Mouse (Mus musculus): Measurements from ENCODE around the gene Borcs7. TPM values are rescaled to one million over a fixed set of nuclear protein-coding genes. Genes with fewer than 3 reads are reported as not detected.
A peak's percentile ranks its signal among the peaks of the same experiment; 100 is the strongest.

The Borcs7 gene
- polyA plus RNA-seq (2015; fragmentation: Nextera tagmentation; extraction: Ambion mirVana), result 14.3 and 16.5 TPM in 2 replicates

- Histone ChIP-seq H3K4me1 (peaks cover 10% of the 10 kb centered on the region), H3K9me3 (replicated peaks) (no peaks in the 10 kb centered on the region), H3K4me3 (peak within 1 kb of the TSS; percentile 72), H3K4me2 (peak within 1 kb of the TSS; percentile 63), H3K27me3 (no peaks in the 10 kb centered on the region), H3K9ac (peak within 1 kb of the TSS; percentile 87), H3K27ac (peak within 1 kb of the TSS; percentile 63), H3K36me3 (ENCODE audit: poor library complexity, severe bottlenecking) (peaks cover 7% of the 10 kb centered on the region; the same call in 1 of the 2 replicates)
- peak; percentile 97 for ATAC-seq
- 3% methylated on average over 44 of the region's 44 CpGs for WGBS
These were observed at the start of gene Borcs7 for GRCm38 (mm10) chr19:46689460-46690372. Borcs7 (plus strand) TSS chr19:46689906.

- H3K9me3 ChIP-seq (replicated peaks), result no peaks in the 10 kb centered on the region
- WGBS, result 92% methylated on average over 8 of the region's 8 CpGs
- H3K36me3 ChIP-seq (ENCODE audit: poor library complexity, severe bottlenecking), result peaks cover 26% of the 10 kb centered on the region
- H3K27me3 ChIP-seq, result no peaks in the 10 kb centered on the region
- peaks cover 50% of the 10 kb centered on the region for H3K4me1 ChIP-seq
- no peak overlapping the region for H3K4me2 ChIP-seq
- H3K9ac ChIP-seq, result no peak overlapping the region
- H3K4me3 ChIP-seq, result no peak overlapping the region
- ATAC-seq, result no peak
- peak overlapping the region; percentile 65; the same call in 1 of the 2 replicates for H3K27ac ChIP-seq
These were observed 48.9 kb upstream of the Borcs7 start for GRCm38 (mm10) chr19:46640780-46641179.

GRCm38 (mm10) chr19:46641420-46642085 is 48.2 kb upstream of the Borcs7 start:
- peak overlapping the region; percentile 65 for H3K27ac ChIP-seq
- no peak for ATAC-seq
- no peaks in the 10 kb centered on the region for H3K27me3 ChIP-seq
- WGBS, result 68% methylated on average over 19 of the region's 19 CpGs
- no peaks in the 10 kb centered on the region for H3K9me3 ChIP-seq (replicated peaks)
- no peak overlapping the region for H3K9ac ChIP-seq
- H3K4me2 ChIP-seq, result no peak overlapping the region
- peaks cover 31% of the 10 kb centered on the region for H3K36me3 ChIP-seq (ENCODE audit: poor library complexity, severe bottlenecking)
- peaks cover 53% of the 10 kb centered on the region for H3K4me1 ChIP-seq
- no peak overlapping the region for H3K4me3 ChIP-seq

GRCm38 (mm10) chr19:46642136-46642753 is 47.5 kb upstream of the Borcs7 start:
- Histone ChIP-seq H3K9ac (peak overlapping the region; percentile 27), H3K4me2 (no peak overlapping the region), H3K27ac (peak overlapping the region; percentile 65), H3K27me3 (no peaks in the 10 kb centered on the region), H3K36me3 (ENCODE audit: poor library complexity, severe bottlenecking) (peaks cover 37% of the 10 kb centered on the region), H3K4me3 (no peak overlapping the region), H3K9me3 (replicated peaks) (no peaks in the 10 kb centered on the region), H3K4me1 (peaks cover 53% of the 10 kb centered on the region)
- ATAC-seq, result no peak
- WGBS, result 67% methylated on average over 22 of the region's 22 CpGs

- H3K9me3 ChIP-seq (replicated peaks), result no peaks in the 10 kb centered on the region
- no peak overlapping the region; the same call in 1 of the 2 replicates for H3K27ac ChIP-seq
- H3K4me3 ChIP-seq, result no peak overlapping the region
- no peaks in the 10 kb centered on the region for H3K27me3 ChIP-seq
- H3K4me2 ChIP-seq, result no peak overlapping the region
- ATAC-seq, result no peak
- WGBS, result 81% methylated on average over 5 of the region's 5 CpGs
- H3K36me3 ChIP-seq (ENCODE audit: poor library complexity, severe bottlenecking), result peaks cover 31% of the 10 kb centered on the region
- H3K4me1 ChIP-seq, result peaks cover 53% of the 10 kb centered on the region
- no peak overlapping the region for H3K9ac ChIP-seq
These were observed 46.5 kb upstream of the Borcs7 start for GRCm38 (mm10) chr19:46643236-46643635.

- H3K4me2 ChIP-seq, result no peak overlapping the region
- H3K9ac ChIP-seq, result no peak overlapping the region; the same call in 1 of the 2 replicates
- H3K4me3 ChIP-seq, result no peak overlapping the region
- peaks cover 31% of the 10 kb centered on the region for H3K36me3 ChIP-seq (ENCODE audit: poor library complexity, severe bottlenecking)
- ATAC-seq, result no peak
- H3K27me3 ChIP-seq, result no peaks in the 10 kb centered on the region
- H3K4me1 ChIP-seq, result peaks cover 53% of the 10 kb centered on the region
- peak overlapping the region; percentile 61 for H3K27ac ChIP-seq
- 81% methylated on average over 10 of the region's 10 CpGs for WGBS
- H3K9me3 ChIP-seq (replicated peaks), result no peaks in the 10 kb centered on the region
These were observed 45.3 kb upstream of the Borcs7 start for GRCm38 (mm10) chr19:46644343-46644792.

- peaks cover 53% of the 10 kb centered on the region for H3K4me1 ChIP-seq
- peak overlapping the region; percentile 12; the same call in 1 of the 2 replicates for H3K9ac ChIP-seq
- H3K27me3 ChIP-seq, result no peaks in the 10 kb centered on the region
- H3K36me3 ChIP-seq (ENCODE audit: poor library complexity, severe bottlenecking), result peaks cover 30% of the 10 kb centered on the region
- peak overlapping the region; percentile 61 for H3K27ac ChIP-seq
- WGBS, result 35% methylated on average over 12 of the region's 12 CpGs
- H3K4me2 ChIP-seq, result 0 out of 2 replicates have a peak overlapping the region, but pooled peaks have one; percentile 7
- no peaks in the 10 kb centered on the region for H3K9me3 ChIP-seq (replicated peaks)
- ATAC-seq, result peak; percentile 55
- no peak overlapping the region for H3K4me3 ChIP-seq
These were observed 44.7 kb upstream of the Borcs7 start for GRCm38 (mm10) chr19:46644793-46645602.

GRCm38 (mm10) chr19:46646041-46646481 is 43.6 kb upstream of the Borcs7 start:
- no peak overlapping the region for H3K9ac ChIP-seq
- WGBS, result 78% methylated on average over 12 of the region's 12 CpGs
- H3K27ac ChIP-seq, result 0 out of 2 replicates have a peak overlapping the region, but pooled peaks have one; percentile 61
- H3K4me3 ChIP-seq, result no peak overlapping the region
- H3K4me2 ChIP-seq, result no peak overlapping the region
- no peaks in the 10 kb centered on the region for H3K9me3 ChIP-seq (replicated peaks)
- ATAC-seq, result no peak
- no peaks in the 10 kb centered on the region for H3K27me3 ChIP-seq
- H3K4me1 ChIP-seq, result peaks cover 53% of the 10 kb centered on the region
- H3K36me3 ChIP-seq (ENCODE audit: poor library complexity, severe bottlenecking), result peaks cover 27% of the 10 kb centered on the region

GRCm38 (mm10) chr19:46647254-46647653 is 42.5 kb upstream of the Borcs7 start:
- H3K4me1 ChIP-seq, result peaks cover 41% of the 10 kb centered on the region
- WGBS, result 84% methylated on average over 3 of the region's 3 CpGs

GRCm38 (mm10) chr19:46647850-46648249 is 41.9 kb upstream of the Borcs7 start:
- no peak for ATAC-seq
- 90% methylated on average over 8 of the region's 8 CpGs for WGBS
- no peaks in the 10 kb centered on the region for H3K27me3 ChIP-seq
- H3K4me2 ChIP-seq, result no peak overlapping the region
- no peak overlapping the region for H3K9ac ChIP-seq
- no peak overlapping the region for H3K27ac ChIP-seq
- no peaks in the 10 kb centered on the region for H3K9me3 ChIP-seq (replicated peaks)
- peaks cover 37% of the 10 kb centered on the region for H3K36me3 ChIP-seq (ENCODE audit: poor library complexity, severe bottlenecking)
- H3K4me3 ChIP-seq, result no peak overlapping the region
- H3K4me1 ChIP-seq, result peaks cover 35% of the 10 kb centered on the region

More at GRCm38 (mm10) chr19:46647254-46647653, 42.5 kb upstream of the Borcs7 start:
- no peaks in the 10 kb centered on the region for H3K27me3 ChIP-seq
- H3K9ac ChIP-seq, result no peak overlapping the region
- no peak overlapping the region for H3K4me2 ChIP-seq
- peaks cover 33% of the 10 kb centered on the region for H3K36me3 ChIP-seq (ENCODE audit: poor library complexity, severe bottlenecking)
- no peaks in the 10 kb centered on the region for H3K9me3 ChIP-seq (replicated peaks)
- ATAC-seq, result no peak
- no peak overlapping the region for H3K4me3 ChIP-seq
- no peak overlapping the region for H3K27ac ChIP-seq

- Histone ChIP-seq H3K4me2 (no peak overlapping the region), H3K27ac (no peak overlapping the region), H3K9me3 (replicated peaks) (no peaks in the 10 kb centered on the region), H3K4me3 (no peak overlapping the region), H3K9ac (no peak overlapping the region), H3K4me1 (peaks cover 29% of the 10 kb centered on the region), H3K36me3 (ENCODE audit: poor library complexity, severe bottlenecking) (peaks cover 44% of the 10 kb centered on the region), H3K27me3 (no peaks in the 10 kb centered on the region)
- ATAC-seq, result no peak
- WGBS, result 93% methylated on average over 14 of the region's 14 CpGs
These were observed 41.1 kb upstream of the Borcs7 start for GRCm38 (mm10) chr19:46648565-46648964.
